Mouse (Mus musculus) layer of hippocampus, adult 11-12 months (tissue): ENCODE measurements around the gene Tgfbi.

ENCODE experiments used
- DNase-seq: peaks from one replicate; pipeline ENCODE4 v3.0.0; 2022; ENCODE audit warnings: low spot score

The Tgfbi gene

DNA sequence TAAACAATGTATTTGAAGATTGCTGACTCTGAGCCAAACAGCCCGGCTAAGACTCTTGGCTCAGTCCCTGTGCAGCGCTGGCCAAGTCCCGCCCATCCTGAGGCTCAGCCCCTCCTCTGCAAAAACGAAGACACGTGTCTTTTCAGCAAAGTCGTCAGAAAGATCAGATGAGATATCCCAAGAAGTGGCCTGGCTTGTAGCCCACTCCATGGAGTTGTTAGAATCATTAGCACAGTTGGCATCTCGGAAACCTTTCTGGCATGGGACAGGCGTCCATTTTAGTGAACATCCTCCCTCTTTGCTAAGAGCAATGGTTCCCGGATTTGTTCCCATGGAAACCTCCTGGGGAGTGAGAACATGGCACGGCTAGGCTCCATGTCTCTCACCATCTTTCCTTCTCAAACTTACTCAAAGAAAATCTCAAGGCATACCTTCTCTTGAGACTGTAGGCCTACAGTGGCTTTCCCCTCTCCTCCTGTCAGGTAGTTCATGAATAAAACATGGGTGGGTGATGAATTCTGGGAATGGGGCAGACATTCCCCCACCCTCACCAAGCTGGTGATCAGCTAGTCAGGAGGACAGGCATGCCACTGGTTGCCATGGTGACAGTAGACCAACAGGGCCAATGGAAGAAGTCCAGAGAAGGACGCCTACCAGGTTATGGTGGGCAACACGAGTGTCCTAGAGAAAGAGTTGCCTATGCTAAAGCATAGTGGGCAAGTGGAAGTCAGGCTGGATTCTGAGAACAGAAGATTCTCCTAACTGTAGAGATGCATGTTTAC, 11.3 kb upstream of the Tgfbi start:
- DNase-seq, result no peak

DNA sequence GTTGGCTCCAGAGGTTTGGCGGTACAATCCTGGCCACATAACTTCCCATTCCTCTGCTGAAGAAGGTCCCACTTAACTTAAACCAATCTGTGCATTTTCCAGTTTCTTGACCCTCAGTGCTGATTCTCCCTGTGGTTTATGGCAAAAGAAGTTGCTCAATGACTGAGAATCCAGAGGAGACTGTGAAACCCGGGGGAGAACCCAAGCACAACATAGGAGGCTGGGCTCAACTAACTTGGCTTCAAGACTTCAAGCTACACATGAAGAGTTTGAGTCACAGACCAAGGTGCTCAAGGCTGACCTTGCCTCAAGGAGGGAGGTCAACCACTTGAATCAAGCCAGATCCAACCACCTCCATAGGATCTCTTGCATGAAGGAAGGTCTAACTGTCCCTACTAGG, 9.8 kb upstream of the Tgfbi start:
- DNase-seq, result no peak

DNA sequence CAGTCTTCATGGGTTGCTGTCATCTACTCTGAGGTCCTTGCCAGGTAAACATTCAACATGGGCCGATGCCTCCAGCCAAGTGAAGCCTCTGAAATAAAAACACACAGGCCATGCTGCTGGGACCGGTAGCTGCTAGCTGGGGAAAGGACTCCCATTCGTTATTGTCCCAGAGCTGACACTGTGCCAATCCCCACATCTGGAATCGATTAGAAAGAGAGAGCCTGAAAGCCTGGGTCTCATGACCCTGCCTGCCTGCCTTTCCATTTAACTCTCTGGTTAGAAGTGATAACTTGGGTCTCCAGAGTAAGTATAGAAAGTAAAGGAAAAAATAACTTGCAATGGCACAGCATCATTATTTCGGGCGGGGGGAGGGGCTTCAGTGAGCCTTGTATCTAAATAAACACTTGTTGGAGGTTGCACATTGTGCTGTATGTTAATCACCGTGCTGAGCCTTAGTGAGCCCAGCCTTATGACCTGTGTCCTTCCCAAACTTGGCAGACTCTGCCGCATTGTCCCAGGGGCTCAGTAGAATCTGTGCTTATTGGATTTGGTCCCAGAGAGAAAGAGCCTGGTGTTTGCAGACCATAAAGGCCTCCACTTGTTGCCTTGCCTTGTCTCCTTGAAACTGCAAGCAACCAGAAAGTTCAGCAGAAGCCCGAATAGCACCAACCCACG, 9.0 kb upstream of the Tgfbi start:
- DNase-seq, result peak; percentile 59

DNA sequence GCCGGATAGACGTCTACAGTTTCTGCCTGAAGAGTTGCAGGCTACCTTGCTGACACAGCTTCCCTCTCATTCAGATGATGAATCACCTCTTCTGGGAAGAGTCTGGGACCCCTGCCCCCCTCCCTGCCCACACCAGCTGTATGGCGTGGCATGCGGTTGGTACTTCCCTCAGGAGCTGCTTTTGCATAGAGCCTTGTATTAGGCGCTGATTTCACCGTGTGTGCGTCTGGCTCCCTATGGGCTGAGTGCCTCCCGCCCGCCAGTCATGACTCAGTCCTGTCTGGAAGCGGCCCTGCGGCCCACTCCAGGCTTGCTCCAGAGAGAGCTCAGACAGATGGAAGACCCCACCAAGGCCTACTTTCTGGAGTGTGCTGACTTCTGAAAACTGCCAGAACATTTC, 8.1 kb upstream of the Tgfbi start:
- no peak for DNase-seq

DNA sequence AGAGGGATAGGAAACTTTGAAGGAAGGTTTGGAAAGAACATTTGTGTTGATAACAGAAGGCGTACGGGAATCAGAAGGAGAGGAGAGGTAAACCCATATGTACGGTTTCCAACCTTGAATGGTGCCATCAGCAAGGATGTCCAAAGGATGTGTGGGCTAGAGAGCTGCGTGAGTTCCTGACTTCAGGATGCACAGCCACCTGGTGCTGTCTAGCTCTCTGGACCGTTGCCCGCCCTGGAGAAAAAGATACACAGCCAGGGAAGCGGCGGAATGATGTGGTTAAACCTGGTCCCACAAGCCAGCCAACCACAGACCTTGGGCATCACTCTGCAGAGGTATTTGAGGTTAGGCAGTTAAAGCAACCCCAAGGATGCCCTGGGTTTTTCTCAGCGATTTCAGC, 3.8 kb upstream of the Tgfbi start:
- no peak for DNase-seq

DNA sequence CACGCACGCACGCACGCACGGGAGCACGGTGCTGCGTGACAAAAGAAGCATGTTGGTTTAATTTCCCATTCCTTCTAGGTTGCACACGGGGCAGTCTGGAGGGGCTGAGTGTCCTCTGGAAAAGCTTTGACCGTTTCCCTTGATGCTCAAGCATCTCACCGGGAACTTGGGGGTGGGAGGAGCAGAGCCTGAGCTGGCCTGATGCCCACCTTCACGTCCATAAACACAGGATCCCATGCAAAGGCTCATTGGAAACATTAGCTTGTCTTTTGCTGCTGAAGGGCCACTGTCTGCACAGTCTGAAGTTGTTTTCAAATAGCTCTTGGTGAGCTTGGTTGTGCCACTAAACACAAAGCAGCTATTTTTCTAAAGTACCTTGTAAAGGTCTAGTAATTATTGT, 2.6 kb upstream of the Tgfbi start:
- no peak for DNase-seq

DNA sequence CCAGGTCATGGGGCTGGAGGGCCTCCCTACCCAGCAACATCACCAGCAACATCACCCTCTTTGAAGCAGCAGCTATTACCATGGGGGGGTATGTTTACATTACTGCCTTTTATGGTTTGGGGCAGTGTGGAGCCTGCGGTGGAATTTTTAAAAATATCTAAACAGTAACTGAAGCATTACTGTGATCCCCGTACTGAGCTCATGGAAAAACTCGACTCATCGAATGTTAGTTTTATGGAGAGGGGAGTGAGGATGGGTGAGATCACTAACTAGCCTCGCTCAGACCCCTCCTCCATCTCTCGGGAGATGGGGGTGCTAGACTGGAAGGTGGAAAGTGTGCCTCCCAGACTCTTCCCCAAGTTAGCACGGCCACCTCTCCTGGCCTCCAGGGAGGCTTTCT, 2.1 kb upstream of the Tgfbi start:
- DNase-seq, result no peak

DNA sequence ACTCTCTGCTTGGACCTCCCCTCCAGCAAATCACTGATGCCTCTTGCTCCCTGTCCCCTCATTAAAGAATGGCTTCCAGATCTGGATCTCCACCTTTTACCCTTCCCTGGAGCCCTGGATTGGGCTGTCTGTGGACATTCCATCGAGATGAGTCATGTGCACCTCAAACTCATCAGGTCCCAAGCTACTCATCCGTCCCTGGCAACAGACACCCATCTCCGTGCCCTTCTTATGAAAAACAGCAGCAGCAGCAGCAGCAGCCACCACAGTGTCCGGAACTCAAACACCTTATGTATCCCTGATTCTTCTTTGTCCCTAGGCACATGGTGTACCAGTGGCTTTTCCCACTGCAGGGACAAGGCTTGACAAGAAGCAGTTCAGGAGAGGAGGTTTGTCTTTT, 1.5 kb upstream of the Tgfbi start:
- no peak for DNase-seq

DNA sequence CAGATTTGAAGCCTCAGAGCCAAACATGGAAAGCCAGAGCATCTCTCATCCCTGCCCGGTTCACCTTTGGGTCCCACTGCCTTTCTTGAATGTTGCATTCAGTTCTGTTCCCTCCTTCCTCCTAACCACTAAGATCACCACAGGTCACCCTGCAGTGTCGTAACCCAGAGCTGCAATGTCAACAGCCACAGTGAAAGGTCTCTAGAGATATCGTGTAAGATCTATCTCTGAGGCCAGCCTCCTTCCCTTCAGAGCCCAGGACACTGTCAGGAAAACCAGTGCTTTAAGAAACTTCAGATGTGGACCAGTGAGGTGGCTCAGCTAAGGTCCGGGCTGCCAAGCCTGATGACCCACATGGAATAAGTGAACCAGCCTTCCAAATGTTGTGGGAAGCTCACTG, 1.8 kb downstream of the Tgfbi start:
- no peak for DNase-seq

DNA sequence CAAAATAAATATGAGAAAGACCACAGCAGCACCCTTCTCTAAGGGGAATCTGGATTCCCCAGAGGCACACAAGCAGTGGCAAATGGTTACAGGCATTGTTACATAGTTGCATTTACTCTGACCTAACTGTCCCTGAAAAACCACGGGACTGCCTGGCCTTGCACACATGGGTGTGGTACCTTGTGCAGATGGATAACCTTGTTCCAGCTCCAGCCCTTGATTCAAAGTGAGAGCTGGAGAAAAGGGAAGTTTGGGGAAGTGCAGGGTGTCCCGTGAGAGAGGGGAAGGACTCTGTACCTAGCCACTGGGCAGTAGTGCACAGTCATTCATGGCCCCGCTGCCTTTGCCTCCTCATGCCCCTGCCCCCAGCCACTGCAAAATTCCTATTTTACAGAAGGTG, 2.4 kb downstream of the Tgfbi start:
- no peak for DNase-seq

DNA sequence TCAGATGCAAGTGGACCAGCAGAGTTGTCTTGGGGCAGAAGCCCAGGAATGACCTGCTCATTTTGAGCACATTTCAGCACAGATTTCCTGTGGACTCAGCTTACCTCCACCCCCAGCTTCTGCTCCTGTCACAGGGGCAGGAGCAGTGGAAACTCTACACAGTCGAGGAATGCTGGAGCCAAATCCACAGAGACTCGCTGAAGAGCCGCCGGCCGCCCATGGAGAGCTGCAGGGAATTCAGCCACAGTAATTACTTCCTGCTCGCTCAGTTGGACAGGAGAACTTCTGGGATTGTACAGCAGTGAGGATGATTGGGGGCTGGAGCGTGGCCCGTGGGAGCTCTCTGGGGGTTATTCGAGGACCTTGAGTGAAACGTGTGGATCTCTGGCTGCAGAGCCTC, 3.0 kb downstream of the Tgfbi start:
- no peak for DNase-seq

DNA sequence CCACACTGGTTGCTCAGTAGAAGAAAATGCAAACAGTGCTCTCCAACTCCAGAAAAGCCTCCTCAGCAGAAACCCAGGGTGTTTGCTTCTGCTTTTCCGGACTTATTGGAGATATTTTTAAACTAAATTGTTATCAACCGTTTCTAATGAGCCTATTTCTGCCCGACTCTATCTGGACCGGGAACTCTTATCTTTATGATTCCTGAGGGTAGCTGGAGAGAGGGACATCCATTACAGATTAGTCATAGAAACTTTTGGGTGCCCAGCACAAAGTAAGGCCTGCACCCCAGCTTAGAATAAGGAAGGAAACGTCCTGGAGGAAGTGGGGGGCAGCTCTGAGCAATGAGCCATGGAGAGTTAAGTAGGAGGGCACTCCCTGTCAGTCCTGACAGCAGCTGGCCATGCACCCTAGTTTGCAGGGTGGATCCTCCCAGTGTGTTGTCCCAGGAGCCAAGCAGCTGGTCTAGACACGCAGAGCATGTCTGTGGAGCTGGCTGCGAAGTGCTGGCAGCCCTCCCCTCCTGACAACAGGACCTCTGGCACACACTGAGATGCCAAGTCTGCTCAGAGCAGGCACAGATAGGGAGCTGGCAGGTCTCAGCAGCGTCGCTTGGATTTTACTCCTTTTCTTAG, 4.2 kb downstream of the Tgfbi start:
- DNase-seq, result peak; percentile 40

DNA sequence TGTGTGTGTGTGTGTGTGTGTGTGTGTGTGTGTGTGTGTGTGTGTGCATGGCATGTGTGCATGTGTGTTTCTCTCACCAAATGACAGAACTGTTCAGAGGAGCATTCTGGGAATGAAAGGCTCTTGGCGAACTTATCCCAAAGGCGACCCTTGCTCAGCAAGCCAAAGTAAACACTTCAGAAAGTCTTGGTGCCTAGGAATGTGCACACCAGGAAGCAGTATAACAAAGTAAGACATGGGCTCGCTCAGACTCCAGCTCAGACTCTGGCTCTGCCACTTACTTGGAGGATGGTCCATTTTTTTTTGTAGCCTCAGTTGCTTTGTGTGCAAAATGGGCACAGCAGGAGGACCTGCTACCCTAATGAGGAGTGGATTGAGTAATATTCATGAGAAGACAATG, 5.4 kb downstream of the Tgfbi start:
- DNase-seq, result no peak

DNA sequence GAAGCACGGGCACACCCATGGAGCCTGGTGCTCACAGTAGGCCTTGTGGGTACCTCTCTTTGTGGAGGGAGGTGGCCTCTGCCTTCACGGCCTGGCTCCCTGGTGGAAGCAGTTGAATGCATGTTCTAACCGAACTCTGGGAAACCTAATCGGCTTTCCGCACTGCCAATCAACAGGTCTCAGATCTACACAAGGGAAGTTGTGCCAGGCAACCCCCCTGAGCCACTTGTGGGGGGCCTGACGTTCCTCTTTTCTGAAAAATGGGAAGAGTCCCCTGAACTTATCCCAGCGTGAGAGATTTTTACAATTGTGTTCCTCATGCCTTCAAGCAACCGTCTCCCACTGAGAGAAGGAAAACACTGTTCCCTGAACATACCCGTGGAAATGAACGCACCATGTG, 5.9 kb downstream of the Tgfbi start:
- no peak for DNase-seq

DNA sequence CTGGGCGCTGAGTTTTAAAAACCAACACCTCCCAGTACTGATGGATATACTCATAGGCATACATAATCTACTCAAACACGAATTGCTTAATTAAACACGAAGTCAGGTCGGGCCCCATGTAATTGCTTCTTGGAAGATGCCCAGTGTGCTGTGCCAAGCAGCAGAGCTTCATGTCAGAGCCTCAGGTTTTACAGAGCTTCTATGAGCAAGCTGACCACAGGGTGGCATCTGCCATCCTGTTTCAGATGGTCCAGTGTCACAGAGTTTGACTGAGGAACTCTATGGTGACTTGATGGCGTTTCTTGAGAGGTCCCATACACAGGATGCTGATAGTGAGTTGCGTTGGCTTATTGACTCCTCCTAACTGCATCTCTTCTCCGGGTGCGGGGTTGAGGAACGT, 6.5 kb downstream of the Tgfbi start:
- DNase-seq, result no peak

DNA sequence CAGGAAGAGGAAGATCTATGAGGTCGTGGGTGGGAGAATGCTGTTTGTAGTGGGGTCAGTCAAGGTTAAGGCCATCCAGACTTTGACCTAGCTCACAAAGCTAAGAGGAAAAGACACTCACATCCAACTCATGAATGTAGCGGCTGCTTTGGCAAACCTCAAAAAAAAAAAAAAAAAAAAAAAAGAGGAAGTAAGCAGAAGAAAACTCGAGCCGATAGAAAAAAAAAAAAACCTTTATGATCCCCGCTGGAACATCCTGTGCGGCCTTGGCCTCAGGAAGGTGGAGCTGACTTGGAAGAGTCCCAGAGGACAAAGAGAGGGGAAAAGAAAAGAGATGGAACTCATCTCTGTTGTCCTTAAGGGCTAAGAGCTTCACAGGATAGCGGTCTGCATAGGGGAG, 7.1 kb downstream of the Tgfbi start:
- DNase-seq, result no peak

DNA sequence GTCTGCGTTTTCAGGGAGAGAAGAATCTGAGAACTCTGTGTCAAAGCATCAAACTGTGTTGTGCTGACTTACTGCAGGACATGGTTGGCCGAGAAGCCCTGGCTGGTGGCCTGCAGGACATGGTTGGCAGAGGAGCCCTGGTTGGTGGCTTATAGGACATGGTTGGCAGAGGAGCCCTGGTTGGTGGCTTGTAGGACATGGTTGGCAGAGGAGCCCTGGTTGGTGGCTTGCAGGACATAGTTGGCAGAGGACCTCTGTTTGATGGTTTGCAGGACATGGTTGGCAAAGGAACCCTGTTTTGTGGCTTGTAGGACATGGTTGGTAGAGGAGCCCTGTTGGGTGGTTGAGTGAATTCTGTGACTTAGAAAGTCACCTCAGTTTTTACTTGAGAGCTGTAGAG, 7.9 kb downstream of the Tgfbi start:
- no peak for DNase-seq

DNA sequence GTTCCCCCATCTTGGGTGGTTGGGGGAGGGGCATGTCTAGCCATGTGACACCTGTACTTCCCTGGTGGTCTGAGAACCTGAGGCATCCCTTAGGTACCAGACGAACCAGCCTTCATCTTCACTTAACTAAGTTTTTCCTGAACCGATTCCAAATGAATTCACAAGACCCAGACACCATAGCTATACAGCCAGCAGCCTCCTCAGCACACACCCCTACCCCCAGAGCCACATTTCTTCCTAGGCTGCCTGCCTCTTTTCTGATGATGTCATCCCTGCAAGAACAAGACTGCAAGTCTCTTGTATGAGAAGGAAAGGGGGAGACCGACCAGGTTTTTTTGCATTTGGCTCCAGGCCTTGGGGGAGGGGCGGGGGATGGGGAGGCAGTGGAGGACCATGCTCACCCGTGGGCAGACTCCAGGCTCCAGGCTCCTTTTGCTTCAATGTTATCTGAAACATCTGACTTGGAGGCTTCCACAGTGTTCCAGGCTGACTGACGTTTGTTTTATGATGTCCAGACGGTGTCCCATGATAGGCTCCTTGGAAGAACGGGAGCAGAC, 13.0 kb downstream of the Tgfbi start:
- DNase-seq, result no peak

DNA sequence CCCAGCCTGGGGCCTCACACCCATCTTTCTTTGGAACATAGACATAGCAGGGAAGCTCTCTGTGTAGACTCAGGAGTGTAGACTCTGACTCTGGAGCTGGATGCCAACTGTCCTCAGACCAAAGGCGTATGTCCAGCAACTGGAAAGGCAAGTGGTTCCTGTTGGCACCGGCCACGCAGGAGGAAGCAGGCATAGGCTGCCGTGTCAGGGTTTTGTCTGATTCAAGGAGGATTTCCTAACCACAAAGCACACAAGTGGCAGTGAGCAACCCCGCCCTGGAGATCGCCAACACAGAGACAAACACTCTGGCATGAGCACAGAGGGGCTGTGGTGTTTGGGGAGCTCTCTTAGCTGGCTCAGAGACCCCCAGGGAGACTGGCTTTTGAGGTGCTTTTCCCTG, 17.2 kb downstream of the Tgfbi start:
- DNase-seq, result no peak

DNA sequence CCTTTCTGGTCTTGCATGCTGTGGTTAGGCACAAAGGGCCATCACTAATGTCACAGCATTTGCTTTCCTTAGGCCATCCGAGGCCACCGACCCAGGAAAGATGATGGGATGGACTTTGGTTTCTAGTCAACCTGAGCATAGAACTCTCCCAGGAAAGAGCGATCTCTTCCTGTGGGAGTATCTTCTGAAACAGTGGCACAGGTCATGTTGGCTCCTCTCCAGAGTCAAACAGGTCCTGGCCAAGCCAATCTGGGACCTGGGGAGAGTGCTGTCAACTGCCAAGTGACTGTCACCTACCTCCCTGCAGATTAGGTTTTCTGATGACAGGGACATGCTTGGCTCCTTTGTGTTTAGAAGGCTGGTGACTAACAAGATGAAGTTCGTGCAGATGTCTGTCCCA, 20.8 kb downstream of the Tgfbi start:
- no peak for DNase-seq

DNA sequence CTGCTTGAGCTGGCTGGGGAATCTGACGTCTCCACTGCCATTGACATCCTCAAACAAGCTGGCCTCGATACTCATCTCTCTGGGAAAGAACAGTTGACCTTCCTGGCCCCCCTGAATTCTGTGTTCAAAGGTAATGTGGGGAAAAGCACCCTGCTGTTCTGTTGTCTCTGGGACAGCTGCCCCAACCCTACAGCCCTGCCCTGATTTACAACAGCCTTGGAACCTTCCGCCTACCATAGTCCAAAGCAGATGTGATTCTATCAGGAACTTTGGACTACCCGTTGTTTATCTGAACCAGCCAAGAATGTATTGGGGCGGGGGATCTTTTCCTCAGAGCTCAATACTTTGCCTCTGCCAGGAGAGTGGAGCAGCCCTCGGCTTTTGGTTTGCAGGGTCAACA, 21.2 kb downstream of the Tgfbi start:
- DNase-seq, result no peak

DNA sequence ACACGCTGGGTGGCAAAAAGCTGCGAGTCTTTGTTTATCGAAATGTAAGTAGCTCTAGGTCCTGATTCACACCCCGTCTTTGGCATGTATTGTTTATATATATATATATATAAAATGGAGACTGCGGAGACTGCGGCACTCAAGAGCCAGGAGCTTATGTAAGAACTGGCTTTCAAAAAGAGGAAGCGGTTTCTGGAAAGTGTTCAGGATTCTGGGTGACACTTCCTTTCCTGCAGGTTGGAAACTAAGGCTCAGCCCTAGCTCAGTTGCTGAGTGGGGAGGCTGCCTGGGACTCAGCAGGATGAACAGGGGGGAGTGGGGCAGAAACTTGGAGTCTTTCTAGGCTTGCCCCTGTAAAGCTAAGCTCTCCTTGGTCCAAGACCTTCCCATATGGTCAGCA, 22.0 kb downstream of the Tgfbi start:
- no peak for DNase-seq

DNA sequence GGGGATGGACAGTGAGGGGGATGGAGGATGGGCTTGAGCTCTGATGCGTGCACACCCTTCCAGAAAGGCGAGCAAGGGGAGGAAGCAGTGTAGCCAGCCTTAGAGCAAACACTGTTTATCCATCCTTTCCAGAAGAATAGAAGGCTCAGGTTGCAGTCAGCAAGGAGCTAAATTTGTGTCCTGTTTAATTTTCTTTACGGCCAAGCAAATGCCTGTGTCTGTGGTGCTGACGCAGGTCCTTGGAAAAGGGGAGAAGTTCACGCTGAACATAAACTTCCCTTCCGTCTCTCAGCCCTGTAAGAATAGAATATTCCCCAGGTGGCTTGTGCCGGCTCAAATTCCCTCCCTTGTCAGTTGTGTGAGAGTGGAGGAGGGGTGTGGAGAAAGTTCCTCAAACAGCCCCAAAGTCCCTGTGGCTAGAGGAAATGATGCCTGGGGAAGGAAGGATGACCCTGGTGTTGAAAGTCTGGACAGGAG, 24.9 kb downstream of the Tgfbi start:
- DNase-seq, result no peak
